Mouse (Mus musculus): ENCODE data around the gene Setd3. TPM values are rescaled to one million over a fixed set of nuclear protein-coding genes. Genes with fewer than 3 reads are reported as not detected.

The Setd3 gene
- total and polyA plus RNA-seq, 2 experiments from 2014 or later: 102 to 124 TPM

GRCm38 (mm10) chr12:108213090-108214041, 34.3 kb upstream of the Setd3 start:
- Histone ChIP-seq H3K27ac (ENCODE audit: low read depth, low read length) (no peak overlapping the region), H3K4me1 (ENCODE audit: insufficient read depth) (no peaks in the 10 kb centered on the region), H3K9ac (no peak overlapping the region), H3K4me3 (ENCODE audit: low read depth, low read length) (no peak overlapping the region), H3K27me3 (ENCODE audit: insufficient read depth, low read length) (no peaks in the 10 kb centered on the region), H3K9me3 (ENCODE audit: low read length) (no peaks in the 10 kb centered on the region), H3K36me3 (ENCODE audit: insufficient read depth) (no peaks in the 10 kb centered on the region), H3K4me2 (ENCODE audit: low read depth) (no peak overlapping the region)
- 36% methylated on average over 18 of the region's 18 CpGs for WGBS
- no peak for DNase-seq
- TF ChIP-seq CTCF (IDR thresholded peaks at IDR 0.05; ENCODE audit: low read depth): no peak
- no peak for ATAC-seq

GRCm38 (mm10) chr12:108212476-108212875, 33.4 kb upstream of the Setd3 start:
- Histone ChIP-seq H3K9ac (no peak overlapping the region), H3K9me3 (ENCODE audit: low read length) (no peaks in the 10 kb centered on the region), H3K4me1 (ENCODE audit: insufficient read depth) (no peaks in the 10 kb centered on the region), H3K4me3 (ENCODE audit: low read depth, low read length) (no peak overlapping the region), H3K4me2 (ENCODE audit: low read depth) (no peak overlapping the region), H3K27me3 (ENCODE audit: insufficient read depth, low read length) (no peaks in the 10 kb centered on the region), H3K36me3 (ENCODE audit: insufficient read depth) (0 out of 2 replicates have a peak, but pooled peaks cover 2% of the 10 kb centered on the region), H3K27ac (ENCODE audit: low read depth, low read length) (no peak overlapping the region)
- ATAC-seq (no peak), DNase-seq (no peak)
- TF ChIP-seq CTCF (IDR thresholded peaks at IDR 0.05; ENCODE audit: low read depth): no peak
- WGBS: 74% methylated on average over 6 of the region's 6 CpGs

GRCm38 (mm10) chr12:108212071-108212470, 33.0 kb upstream of the Setd3 start:
- H3K36me3 ChIP-seq (ENCODE audit: insufficient read depth): 0 out of 2 replicates have a peak, but pooled peaks cover 6% of the 10 kb centered on the region
- no peak for DNase-seq
- ATAC-seq: no peak
- H3K27me3 ChIP-seq (ENCODE audit: insufficient read depth, low read length): no peaks in the 10 kb centered on the region
- H3K4me2 ChIP-seq (ENCODE audit: low read depth): no peak overlapping the region
- no peak overlapping the region for H3K27ac ChIP-seq (ENCODE audit: low read depth, low read length)
- no peak overlapping the region for H3K4me3 ChIP-seq (ENCODE audit: low read depth, low read length)
- WGBS: 50% methylated on average over 5 of the region's 5 CpGs
- no peaks in the 10 kb centered on the region for H3K4me1 ChIP-seq (ENCODE audit: insufficient read depth)
- TF ChIP-seq CTCF (IDR thresholded peaks at IDR 0.05; ENCODE audit: low read depth): no peak
- no peak overlapping the region for H3K9ac ChIP-seq
- H3K9me3 ChIP-seq (ENCODE audit: low read length): no peaks in the 10 kb centered on the region

- no peak overlapping the region for H3K27ac ChIP-seq (ENCODE audit: low read depth, low read length)
- DNase-seq (no peak), ATAC-seq (no peak)
- 96% methylated on average over 15 of the region's 15 CpGs for WGBS
- no peak overlapping the region for H3K4me2 ChIP-seq (ENCODE audit: low read depth)
- no peak overlapping the region for H3K4me3 ChIP-seq (ENCODE audit: low read depth, low read length)
- H3K9me3 ChIP-seq (ENCODE audit: low read length): no peaks in the 10 kb centered on the region
- no peaks in the 10 kb centered on the region for H3K27me3 ChIP-seq (ENCODE audit: insufficient read depth, low read length)
- peaks cover 16% of the 10 kb centered on the region for H3K36me3 ChIP-seq (ENCODE audit: insufficient read depth)
- TF ChIP-seq CTCF (IDR thresholded peaks at IDR 0.05; ENCODE audit: low read depth): no peak
- H3K9ac ChIP-seq: no peak overlapping the region
- H3K4me1 ChIP-seq (ENCODE audit: insufficient read depth): no peaks in the 10 kb centered on the region
Observed at GRCm38 (mm10) chr12:108210623-108211022, 31.5 kb upstream of the Setd3 start.

- Histone ChIP-seq H3K4me2 (ENCODE audit: low read depth) (no peak overlapping the region), H3K4me3 (ENCODE audit: low read depth, low read length) (no peak overlapping the region), H3K9ac (no peak overlapping the region), H3K27me3 (ENCODE audit: insufficient read depth, low read length) (no peaks in the 10 kb centered on the region), H3K27ac (ENCODE audit: low read depth, low read length) (no peak overlapping the region), H3K9me3 (ENCODE audit: low read length) (no peaks in the 10 kb centered on the region), H3K4me1 (ENCODE audit: insufficient read depth) (no peaks in the 10 kb centered on the region), H3K36me3 (ENCODE audit: insufficient read depth) (peaks cover 28% of the 10 kb centered on the region)
- ATAC-seq (peak; percentile 67), DNase-seq (peak; percentile 81)
- peak; percentile 86 for TF ChIP-seq CTCF (IDR thresholded peaks at IDR 0.05; ENCODE audit: low read depth)
- WGBS: 29% methylated on average over 13 of the region's 13 CpGs
Observed at GRCm38 (mm10) chr12:108208726-108209438, 29.8 kb upstream of the Setd3 start.

- no peak overlapping the region for H3K9ac ChIP-seq
- no peaks in the 10 kb centered on the region for H3K27me3 ChIP-seq (ENCODE audit: insufficient read depth, low read length)
- H3K4me2 ChIP-seq (ENCODE audit: low read depth): no peak overlapping the region
- DNase-seq (no peak), ATAC-seq (no peak)
- TF ChIP-seq CTCF (IDR thresholded peaks at IDR 0.05; ENCODE audit: low read depth): no peak
- 93% methylated on average over 9 of the region's 9 CpGs for WGBS
- H3K4me3 ChIP-seq (ENCODE audit: low read depth, low read length): no peak overlapping the region
- H3K27ac ChIP-seq (ENCODE audit: low read depth, low read length): no peak overlapping the region
- no peaks in the 10 kb centered on the region for H3K9me3 ChIP-seq (ENCODE audit: low read length)
- H3K4me1 ChIP-seq (ENCODE audit: insufficient read depth): no peaks in the 10 kb centered on the region
- peaks cover 35% of the 10 kb centered on the region for H3K36me3 ChIP-seq (ENCODE audit: insufficient read depth)
Observed at GRCm38 (mm10) chr12:108208216-108208615, 29.1 kb upstream of the Setd3 start.

- TF ChIP-seq CTCF (IDR thresholded peaks at IDR 0.05; ENCODE audit: low read depth): peak; percentile 92
- H3K4me1 ChIP-seq (ENCODE audit: insufficient read depth): no peaks in the 10 kb centered on the region
Observed at GRCm38 (mm10) chr12:108206641-108207040, 27.5 kb upstream of the Setd3 start.

More at GRCm38 (mm10) chr12:108206641-108207040, 27.5 kb upstream of the Setd3 start:
- H3K27me3 ChIP-seq (ENCODE audit: insufficient read depth, low read length): no peaks in the 10 kb centered on the region
- no peak overlapping the region for H3K4me2 ChIP-seq (ENCODE audit: low read depth)
- H3K27ac ChIP-seq (ENCODE audit: low read depth, low read length): no peak overlapping the region
- WGBS: 12% methylated on average over 5 of the region's 5 CpGs
- H3K36me3 ChIP-seq (ENCODE audit: insufficient read depth): peaks cover 47% of the 10 kb centered on the region
- H3K9ac ChIP-seq: no peak overlapping the region
- peak; percentile 81 for DNase-seq
- H3K4me3 ChIP-seq (ENCODE audit: low read depth, low read length): no peak overlapping the region
- ATAC-seq: peak; percentile 60
- H3K9me3 ChIP-seq (ENCODE audit: low read length): no peaks in the 10 kb centered on the region

Measured in forebrain, postnatal 0 days (tissue).